Mouse (Mus musculus) small intestine, adult 2 months (tissue): ENCODE measurements at regions not wholly inside any gene's neighbourhood (a gene's known extent, or its start where the extent isn't known, plus 50 kb on each side); places are given as distances from the start of the nearest gene placed in this dataset.

Experiments
- H3K27ac ChIP-seq: fragments of 200-500 bp; 2 replicates; pipeline ENCODE4 v1.5.1; 2012; ENCODE audit warnings: low read depth, low read length, control low read depth, inconsistent platforms; ENCODE audit not compliant: insufficient read depth
- H3K27me3 ChIP-seq: fragments of 200-500 bp; 2 replicates; pipeline ENCODE4 v1.6.1; 2012; ENCODE audit warnings: mild to moderate bottlenecking, moderate library complexity, low read length, inconsistent platforms; ENCODE audit not compliant: control insufficient read depth, insufficient read depth
- H3K36me3 ChIP-seq: fragments of 200-500 bp; 2 replicates; pipeline ENCODE4 v1.6.1; 2012; ENCODE audit warnings: mild to moderate bottlenecking, low read length, control low read depth, inconsistent platforms; ENCODE audit not compliant: control insufficient read depth, insufficient read depth
- H3K4me1 ChIP-seq: fragments of 200-500 bp; 2 replicates; pipeline ENCODE4 v1.6.1; 2012; ENCODE audit warnings: low read length, inconsistent platforms, mixed read lengths; ENCODE audit not compliant: control insufficient read depth, insufficient read depth, insufficient read length
- H3K4me3 ChIP-seq: fragments of 200-500 bp; 2 replicates; pipeline ENCODE4 v1.5.1; 2012; ENCODE audit warnings: low read depth, mild to moderate bottlenecking, control low read depth, inconsistent platforms, low read length, moderate library complexity
- CTCF ChIP-seq: fragments of 200-500 bp; IDR thresholded peaks from 2 replicates; pipeline ENCODE4 v1.5.1; 2012; ENCODE audit warnings: low read depth, mild to moderate bottlenecking, control low read depth, inconsistent platforms, low read length, moderate library complexity, mixed read lengths; ENCODE audit not compliant: insufficient replicate concordance, insufficient read length; ENCODE audit errors: extremely low read depth
- POLR2A ChIP-seq: fragments of 200-500 bp; IDR thresholded peaks from 2 replicates; pipeline ENCODE4 v1.6.1; 2012; ENCODE audit warnings: low read depth, mild to moderate bottlenecking, control low read depth, inconsistent platforms, low read length, moderate library complexity
- WGBS: fragments of 180-500 bp; shearing (Covaris S2); methylation state at CpG from one replicate; pipeline ENCODE4 v1.1.7; 2018; 5-methylcytosine and 5-hydroxymethylcytosine counted together

DNA sequence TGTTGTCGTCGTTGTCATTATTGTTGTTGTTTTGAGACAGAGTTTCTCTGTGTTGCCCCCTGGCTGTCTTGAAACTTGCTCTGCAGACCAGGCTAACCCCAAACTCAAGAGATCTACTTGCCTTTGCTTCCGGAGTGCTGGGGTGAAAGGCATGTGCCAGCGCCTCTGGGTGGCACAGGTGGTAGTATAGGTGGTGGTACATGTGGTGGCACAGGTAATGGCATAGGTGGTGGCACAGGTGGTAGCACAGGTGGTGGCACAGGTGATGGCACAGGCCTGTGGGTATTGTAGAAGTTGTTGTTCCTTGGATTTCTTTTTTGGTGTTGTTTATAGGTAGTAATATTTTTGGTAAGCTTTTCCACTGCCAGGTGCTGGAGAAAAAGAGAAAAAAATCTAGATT, 69.5 kb upstream of the Psmd7 start:
- H3K4me3 ChIP-seq = no peak overlapping the region
- no peak overlapping the region for H3K27ac ChIP-seq
- whole genome bisulfite sequencing = 89% methylated on average over 4 of the region's 4 CpGs
- no peaks in the 10 kb centered on the region for H3K36me3 ChIP-seq
- no peaks in the 10 kb centered on the region for H3K27me3 ChIP-seq
- no peaks in the 10 kb centered on the region for H3K4me1 ChIP-seq
- TF ChIP-seq POLR2A = no peak
- TF ChIP-seq CTCF = no peak

DNA sequence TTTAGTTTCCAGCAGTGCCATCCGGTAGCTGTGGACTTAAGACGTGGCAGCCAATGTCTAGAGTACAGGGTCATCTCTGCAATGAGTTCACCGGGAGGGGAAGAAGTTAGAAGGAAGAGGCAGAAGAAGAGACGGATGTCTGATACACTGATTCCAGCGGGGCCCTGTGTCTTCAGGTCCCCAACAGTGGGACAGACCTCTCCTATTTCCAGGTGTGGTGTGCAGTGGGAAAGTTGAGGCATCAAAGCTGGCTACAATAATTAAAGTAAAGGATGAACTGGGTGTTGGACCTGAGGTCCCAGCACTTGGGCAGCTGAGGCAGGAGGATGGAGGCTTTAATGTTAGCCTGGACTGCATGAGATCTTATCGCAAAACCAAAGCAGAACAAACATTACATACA, 70.1 kb upstream of the Psmd7 start:
- Histone ChIP-seq H3K27me3 (no peaks in the 10 kb centered on the region), H3K4me1 (no peaks in the 10 kb centered on the region), H3K27ac (no peak overlapping the region), H3K4me3 (no peak overlapping the region), H3K36me3 (no peaks in the 10 kb centered on the region)
- TF ChIP-seq POLR2A (no peak), CTCF (no peak)
- WGBS = 90% methylated on average over 6 of the region's 6 CpGs

DNA sequence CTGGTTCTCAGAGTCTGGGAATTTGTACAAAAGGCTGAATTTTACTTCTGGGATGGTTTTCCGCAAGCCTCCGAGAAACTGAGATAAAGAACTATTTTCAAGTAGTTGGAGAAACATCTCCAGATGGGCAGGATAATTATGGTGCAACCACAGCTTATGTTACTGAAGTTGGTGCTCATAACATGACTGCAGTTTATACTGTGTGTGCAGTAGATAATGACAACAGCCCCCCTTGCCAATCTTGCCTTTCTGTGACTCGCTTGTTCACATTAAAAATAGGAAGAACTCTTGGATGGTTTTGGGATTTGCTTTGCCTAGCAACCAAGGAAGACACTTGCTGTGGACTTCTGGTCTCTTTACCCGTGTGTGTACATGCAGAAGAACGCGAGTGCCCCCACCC, 72.4 kb upstream of the Psmd7 start:
- H3K27me3 ChIP-seq = no peaks in the 10 kb centered on the region
- TF ChIP-seq POLR2A = no peak
- TF ChIP-seq CTCF = no peak
- H3K27ac ChIP-seq = no peak overlapping the region
- H3K36me3 ChIP-seq = no peaks in the 10 kb centered on the region
- WGBS = 84% methylated on average over 6 of the region's 6 CpGs
- no peaks in the 10 kb centered on the region for H3K4me1 ChIP-seq
- H3K4me3 ChIP-seq = no peak overlapping the region

DNA sequence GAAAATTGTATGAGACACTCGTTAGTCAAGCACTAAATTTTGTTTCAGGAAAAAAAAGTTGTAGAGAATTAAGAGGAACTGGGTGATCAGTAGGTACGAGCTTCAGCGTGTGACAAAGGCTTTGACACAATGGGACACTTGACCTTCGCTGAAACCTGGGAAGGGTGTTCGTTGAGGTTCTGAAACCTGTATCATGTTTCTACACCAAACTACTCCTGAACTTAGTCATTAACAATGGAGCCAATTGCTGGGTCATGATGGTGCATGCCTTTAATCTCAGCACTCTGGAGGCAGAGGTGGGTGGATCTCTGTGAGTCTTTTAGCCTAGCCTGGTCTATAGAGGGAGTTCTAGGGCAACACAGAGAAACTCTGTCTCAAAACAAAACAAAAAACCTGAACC, 81.3 kb upstream of the Psmd7 start:
- Histone ChIP-seq H3K4me1 (no peaks in the 10 kb centered on the region), H3K27ac (no peak overlapping the region), H3K4me3 (no peak overlapping the region), H3K36me3 (no peaks in the 10 kb centered on the region), H3K27me3 (no peaks in the 10 kb centered on the region)
- no peak for TF ChIP-seq CTCF
- TF ChIP-seq POLR2A = no peak
- WGBS = 86% methylated on average over 5 of the region's 5 CpGs

DNA sequence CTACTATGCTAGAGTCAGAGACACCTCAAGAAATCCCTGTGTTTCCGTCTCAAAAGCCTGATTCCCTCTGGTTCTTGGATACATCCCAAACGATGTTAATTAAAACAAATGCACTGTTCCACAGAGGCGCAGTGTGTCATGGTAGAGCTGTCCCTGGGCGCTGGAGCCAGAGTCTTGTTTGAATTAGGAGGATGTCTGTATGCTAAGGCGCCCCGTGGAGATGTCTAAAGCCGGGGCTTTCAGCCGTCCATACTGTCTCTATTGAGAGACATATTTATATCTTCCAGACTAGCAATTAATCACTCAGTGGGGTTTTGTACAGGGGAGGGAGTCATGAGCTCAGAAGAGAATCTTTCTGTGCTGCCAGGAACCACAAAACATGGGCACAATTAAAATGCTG, 83.2 kb upstream of the Psmd7 start:
- 55% methylated on average over 8 of the region's 8 CpGs for WGBS
- no peak overlapping the region for H3K27ac ChIP-seq
- H3K4me3 ChIP-seq = no peak overlapping the region
- no peaks in the 10 kb centered on the region for H3K4me1 ChIP-seq
- H3K27me3 ChIP-seq = no peaks in the 10 kb centered on the region
- no peaks in the 10 kb centered on the region for H3K36me3 ChIP-seq
- no peak for TF ChIP-seq CTCF
- no peak for TF ChIP-seq POLR2A

DNA sequence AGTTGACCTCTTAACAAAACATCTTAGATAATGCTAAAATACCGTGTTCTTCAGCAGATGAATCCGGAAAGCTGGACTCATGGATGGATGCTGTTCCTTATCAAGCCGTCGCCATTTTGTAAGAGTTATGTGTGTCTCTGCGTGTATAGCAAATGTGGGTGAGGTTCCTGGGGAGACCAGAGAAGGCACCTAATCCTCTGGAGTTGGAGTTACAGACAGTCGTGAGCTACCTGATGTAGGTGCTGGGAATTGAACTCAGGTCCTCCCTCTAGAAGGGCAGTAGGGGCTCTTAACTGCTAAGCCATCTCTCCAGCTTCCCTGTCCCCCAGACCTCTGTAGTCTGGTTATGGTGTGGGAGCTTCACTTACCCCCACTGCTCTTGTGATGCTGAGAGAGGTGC, 84.4 kb upstream of the Psmd7 start:
- Histone ChIP-seq H3K36me3 (no peaks in the 10 kb centered on the region), H3K4me1 (no peaks in the 10 kb centered on the region)
- 92% methylated on average over 6 of the region's 6 CpGs for WGBS

DNA sequence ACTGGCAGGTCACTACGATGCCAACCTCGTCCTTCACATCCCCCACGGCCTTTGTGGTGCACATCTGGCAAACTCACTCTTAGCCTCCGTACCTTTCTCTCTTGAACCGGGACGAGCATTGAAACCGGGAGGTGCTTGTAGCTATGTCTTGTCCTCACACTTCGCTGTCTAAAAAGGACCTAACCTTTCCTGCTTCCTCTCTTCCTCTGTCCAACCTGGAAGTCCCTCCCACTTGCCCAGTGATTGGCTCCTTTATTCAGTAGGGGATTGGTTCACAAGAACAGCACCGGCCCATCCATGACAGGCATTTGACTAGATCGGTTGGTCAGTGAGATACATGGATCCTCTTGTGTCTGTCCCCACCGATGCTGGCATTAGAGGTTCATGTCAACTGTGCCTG, 93.8 kb upstream of the Psmd7 start:
- TF ChIP-seq POLR2A (no peak), CTCF (no peak)
- Histone ChIP-seq H3K4me3 (no peak overlapping the region), H3K27me3 (no peaks in the 10 kb centered on the region), H3K4me1 (no peaks in the 10 kb centered on the region), H3K36me3 (no peaks in the 10 kb centered on the region), H3K27ac (no peak overlapping the region)
- WGBS = 91% methylated on average over 11 of the region's 11 CpGs

More for the DNA sequence above, 84.4 kb upstream of the Psmd7 start:
- Histone ChIP-seq H3K27me3 (no peaks in the 10 kb centered on the region), H3K27ac (no peak overlapping the region), H3K4me3 (no peak overlapping the region)
- TF ChIP-seq CTCF (no peak), POLR2A (no peak)
